In genomic region chr2:91921181-91921789, GRCm38 (mm10) we compare ENCODE assay signal across 8 mouse cellular contexts. TPM values are rescaled to one million over a fixed set of nuclear protein-coding genes. Genes with fewer than 3 reads are reported as not detected.
DNase-seq lines count a peak whose midpoint lies in the region; ATAC-seq and TF ChIP-seq lines count a peak whose summit lies in the region.

No protein-coding gene starts in this region.

- peak overlapping the region; percentile 65 for H3K9ac ChIP-seq in neural tube, embryonic 13.5 days

- peak overlapping the region; percentile 77 for H3K4me2 ChIP-seq in neural tube, embryonic 13.5 days

- no peak for TF ChIP-seq CTCF in brain, embryonic 14.5 days (IDR thresholded peaks at IDR 0.05; ENCODE audit: borderline replicate concordance, extremely low read depth, insufficient read depth, insufficient read length)
- TF ChIP-seq CTCF in lung, adult 2 months (IDR thresholded peaks at IDR 0.05; ENCODE audit: insufficient read depth, low read length) = no peak

- peaks cover 28% of the 10 kb centered on the region for H3K36me3 ChIP-seq in neural tube, embryonic 13.5 days

- TF ChIP-seq POLR2A in brain, embryonic 14.5 days (IDR thresholded peaks at IDR 0.05; ENCODE audit: borderline replicate concordance, extremely low read depth, insufficient read depth, insufficient read length, poor library complexity, severe bottlenecking) = no peak
- no peak for TF ChIP-seq POLR2A in lung, adult 2 months (IDR thresholded peaks at IDR 0.05; ENCODE audit: borderline replicate concordance, extremely low read depth, low read depth, low read length)

- H3K27ac ChIP-seq in neural tube, embryonic 13.5 days (replicated peaks) = no peak overlapping the region

- H3K9me3 ChIP-seq in neural tube, embryonic 13.5 days = no peaks in the 10 kb centered on the region

- 3% methylated on average over 31 of the region's 31 CpGs for WGBS in lung, adult 2 months
- 5% methylated on average over 31 of the region's 31 CpGs for WGBS in neural tube, embryonic 13.5 days

- H3K4me3 ChIP-seq in lung, adult 2 months (replicated peaks; ENCODE audit: extremely low read depth, low read depth, low read length) = peak overlapping the region; percentile 13
- peak overlapping the region; percentile 52 for H3K4me3 ChIP-seq in neural tube, embryonic 13.5 days

- peaks cover 16% of the 10 kb centered on the region for H3K4me1 ChIP-seq in lung, adult 2 months (ENCODE audit: control insufficient read depth, insufficient read depth, low read length)
- H3K4me1 ChIP-seq in neural tube, embryonic 13.5 days (replicated peaks) = peaks cover 31% of the 10 kb centered on the region

- peaks cover 63% of the 10 kb centered on the region for H3K27me3 ChIP-seq in neural tube, embryonic 13.5 days

- ATAC-seq in neural tube, embryonic 13.5 days (ENCODE audit: low read depth) = no peak; the same call in 1 of the 2 replicates
- no peak for ATAC-seq in erythroid progenitor cell, adult 5-6 weeks (replicated peaks; ENCODE audit: low FRiP score, poor library complexity, severe bottlenecking)

- DNase-seq in layer of hippocampus, postnatal 10 days (ENCODE audit: low spot score in 2 of 2) = peak; percentile 57 to 61
- no peak for DNase-seq in layer of hippocampus, postnatal 14 days (ENCODE audit: low spot score in 2 of 2)
- peak; percentile 25 for DNase-seq in brain, embryonic 14.5 days (ENCODE audit: low read depth)
- DNase-seq in gastrocnemius, postnatal 25 days = peak; percentile 24
- peak; percentile 73 for DNase-seq in kidney, adult 11 months
- DNase-seq in lung, adult 2 months = peak; percentile 70

RNA-seq across cellular contexts. Expression of gene Chrm4, which starts 5.8 kb away (rescaled TPM):
- 10 to 100 TPM; 20.0 to 21.3 TPM for total RNA-seq in layer of hippocampus, postnatal 10 days (2021)
- 10 to 100 TPM; 15.1 to 21.2 TPM for total RNA-seq in layer of hippocampus, postnatal 14 days (2021)
- 2.0 and 2.5 TPM in 2 replicates for polyA plus RNA-seq in brain, embryonic 14.5 days (2012; rRNA removed)
- not detected for total RNA-seq in gastrocnemius, postnatal 25 days (2021)
- polyA plus RNA-seq in lung, adult 2 months (2012; rRNA removed) = 0.10 and 0.13 TPM in 2 replicates
- polyA plus RNA-seq in neural tube, embryonic 13.5 days (2015; fragmentation: Nextera tagmentation; extraction: Ambion mirVana) = 1.2 and 1.5 TPM in 2 replicates
- total RNA-seq in erythroid progenitor cell, adult 5-6 weeks (2015; ENCODE audit: low replicate concordance) = 1.3 TPM in 1 of 2 replicates, not detected in the other
- not detected in 2 replicates for total RNA-seq in erythroid progenitor cell, adult 5-6 weeks (2017; ENCODE audit: low replicate concordance)

RNA-seq across cellular contexts. Expression of gene Mdk, which starts 10.8 kb away (rescaled TPM):
- 10 to 100 TPM; 44.3 to 49.4 TPM for total RNA-seq in layer of hippocampus, postnatal 10 days (2021)
- 10 to 100 TPM; 39.5 to 40.9 TPM for total RNA-seq in layer of hippocampus, postnatal 14 days (2021)
- 198 and 297 TPM in 2 replicates for polyA plus RNA-seq in brain, embryonic 14.5 days (2012; rRNA removed)
- total RNA-seq in gastrocnemius, postnatal 25 days (2021) = 1 to 10 TPM; 3.3 to 3.4 TPM
- 10.0 and 10.1 TPM in 2 replicates for polyA plus RNA-seq in lung, adult 2 months (2012; rRNA removed)
- polyA plus RNA-seq in neural tube, embryonic 13.5 days (2015; fragmentation: Nextera tagmentation; extraction: Ambion mirVana) = 289 and 336 TPM in 2 replicates
- not detected in 2 replicates for total RNA-seq in erythroid progenitor cell, adult 5-6 weeks (2015; ENCODE audit: low replicate concordance)
- not detected in 2 replicates for total RNA-seq in erythroid progenitor cell, adult 5-6 weeks (2017; ENCODE audit: low replicate concordance)

RNA-seq across cellular contexts. Expression of gene Gm9821, which starts 24.2 kb away (rescaled TPM):
- total RNA-seq in layer of hippocampus, postnatal 10 days (2021) = not detected
- total RNA-seq in layer of hippocampus, postnatal 14 days (2021) = not detected
- polyA plus RNA-seq in brain, embryonic 14.5 days (2012; rRNA removed) = not detected in 2 replicates
- not detected for total RNA-seq in gastrocnemius, postnatal 25 days (2021)
- polyA plus RNA-seq in lung, adult 2 months (2012; rRNA removed) = not detected in 2 replicates
- 0.22 TPM in 1 of 2 replicates, not detected in the other for polyA plus RNA-seq in neural tube, embryonic 13.5 days (2015; fragmentation: Nextera tagmentation; extraction: Ambion mirVana)
- not detected in 2 replicates for total RNA-seq in erythroid progenitor cell, adult 5-6 weeks (2015; ENCODE audit: low replicate concordance)
- total RNA-seq in erythroid progenitor cell, adult 5-6 weeks (2017; ENCODE audit: low replicate concordance) = 0.13 TPM in 1 of 2 replicates, not detected in the other

RNA-seq across cellular contexts. Expression of gene Dgkz, which starts 54.4 kb away (rescaled TPM):
- total RNA-seq in layer of hippocampus, postnatal 10 days (2021) = 100 to 1,000 TPM; 313 to 336 TPM
- total RNA-seq in layer of hippocampus, postnatal 14 days (2021) = 100 to 1,000 TPM; 391 to 416 TPM
- polyA plus RNA-seq in brain, embryonic 14.5 days (2012; rRNA removed) = 89.7 and 102 TPM in 2 replicates
- 10 to 100 TPM; 32.3 to 34.8 TPM for total RNA-seq in gastrocnemius, postnatal 25 days (2021)
- polyA plus RNA-seq in lung, adult 2 months (2012; rRNA removed) = 252 and 308 TPM in 2 replicates
- 35.7 and 38.8 TPM in 2 replicates for polyA plus RNA-seq in neural tube, embryonic 13.5 days (2015; fragmentation: Nextera tagmentation; extraction: Ambion mirVana)
- 25.6 and 54.1 TPM in 2 replicates for total RNA-seq in erythroid progenitor cell, adult 5-6 weeks (2015; ENCODE audit: low replicate concordance)
- total RNA-seq in erythroid progenitor cell, adult 5-6 weeks (2017; ENCODE audit: low replicate concordance) = 8.7 and 11.9 TPM in 2 replicates

Comparison
In these comparisons a context has a peak if more than half of its experiments do, and no peak if none do; other contexts are left out.
1. DNase-seq: peak in layer of hippocampus, postnatal 10 days (2 of 2), brain, embryonic 14.5 days (single experiment), gastrocnemius, postnatal 25 days (single experiment), kidney, adult 11 months (single experiment) and lung, adult 2 months (single experiment); none in layer of hippocampus, postnatal 14 days (0 of 2).
2. RNA of gene Chrm4, which starts 5.8 kb away (total RNA-seq): 20.0 to 21.3 TPM in layer of hippocampus, postnatal 10 days and 15.1 to 21.2 TPM in layer of hippocampus, postnatal 14 days; 1.3 TPM in erythroid progenitor cell, adult 5-6 weeks and not detected in gastrocnemius, postnatal 25 days; every median in the first group is over 4 times any median in the second.
3. RNA of gene Mdk, which starts 10.8 kb away (total RNA-seq): 44.3 to 49.4 TPM in layer of hippocampus, postnatal 10 days and 39.5 to 40.9 TPM in layer of hippocampus, postnatal 14 days; 3.3 to 3.4 TPM in gastrocnemius, postnatal 25 days and not detected in erythroid progenitor cell, adult 5-6 weeks; every median in the first group is over 4 times any median in the second.